Comparison of ENCODE assay signal across 16 mouse cellular contexts in genomic region chr5:74317174-74317573, GRCm38 (mm10).
"Had no signal": no experiment of that assay in that cellular context is flagged by ENCODE, and none has a peak within 500 bp of the region (broad histone marks: within the 10 kb centered on the region; RNA-seq: fewer than 3 reads in every experiment).

No protein-coding gene starts in this region.

- ATAC-seq: intestine, postnatal 0 days; lung, postnatal 0 days; midbrain, embryonic 13.5 days; midbrain, embryonic 16.5 days had no signal

- H3K36me3 ChIP-seq: limb, embryonic 13.5 days; midbrain, embryonic 10.5 days; midbrain, embryonic 13.5 days; neural tube, embryonic 13.5 days had no signal

- H3K4me2 ChIP-seq: limb, embryonic 13.5 days; lung, embryonic 14.5 days; midbrain, embryonic 13.5 days; neural tube, embryonic 13.5 days had no signal

- H3K9me3 ChIP-seq: limb, embryonic 13.5 days; megakaryocyte, embryonic 14.5 days; midbrain, embryonic 10.5 days; midbrain, embryonic 13.5 days; neural tube, embryonic 13.5 days had no signal

- H3K27ac ChIP-seq: limb, embryonic 13.5 days; midbrain, embryonic 10.5 days; midbrain, embryonic 13.5 days; neural tube, embryonic 13.5 days had no signal

- H3K27me3 ChIP-seq: limb, embryonic 13.5 days had no signal

- H3K9ac ChIP-seq: limb, embryonic 13.5 days; lung, embryonic 14.5 days; midbrain, embryonic 13.5 days; neural tube, embryonic 13.5 days had no signal

- H3K4me3 ChIP-seq: limb, embryonic 13.5 days; megakaryocyte, embryonic 14.5 days; midbrain, embryonic 10.5 days; midbrain, embryonic 13.5 days; myocyte; neural tube, embryonic 13.5 days had no signal

- DNase-seq: kidney, adult 2 months; kidney, postnatal 25 days; left cerebral cortex, postnatal 4 days; lung, embryonic 14.5 days; retina, postnatal 1 day; right cerebral cortex, postnatal 25 days; spleen, adult 18-20 months had no signal
